Mouse (Mus musculus) megakaryocyte, embryonic 14.5 days (primary cell): Measurements from ENCODE around the gene Mta3.

Experiments
- FLI1 ChIP-seq: IDR thresholded peaks from 2 replicates; pipeline ENCODE4 v1.6.1; 2012; ENCODE audit warnings: low read length, inconsistent platforms, mixed read lengths
- GATA1 ChIP-seq: IDR thresholded peaks from 3 replicates; pipeline ENCODE4 v1.6.1; 2012; ENCODE audit warnings: mixed read lengths, low read length, inconsistent platforms, borderline replicate concordance

- TF ChIP-seq GATA1 (no peak), FLI1 (no peak)
Observed at GRCm38 (mm10) chr17:83772711-83773110, 66.7 kb downstream of the Mta3 start.
